Mouse (Mus musculus): ENCODE measurements around the gene Reep1. TPM values are rescaled to one million over a fixed set of nuclear protein-coding genes. Genes with fewer than 3 reads are reported as not detected.

Gene Reep1
- polyA plus RNA-seq, 1 experiment: 4.5 TPM

GRCm38 (mm10) chr6:71711201-71711600 is 3.8 kb downstream of the Reep1 start:
- TF ChIP-seq POLR2A (IDR thresholded peaks at IDR 0.05; ENCODE audit: low read depth, low read length) (no peak), CTCF (IDR thresholded peaks at IDR 0.05; ENCODE audit: borderline replicate concordance, insufficient read depth, low read length) (no peak)
- Histone ChIP-seq H3K4me1 (ENCODE audit: control insufficient read depth, insufficient read depth, low read length) (peaks cover 4% of the 10 kb centered on the region; the same call in 1 of the 2 replicates), H3K4me3 (ENCODE audit: insufficient read depth, low read length) (no peak overlapping the region), H3K27ac (ENCODE audit: insufficient read depth, low read length) (no peak overlapping the region)

- Histone ChIP-seq H3K27ac (ENCODE audit: insufficient read depth, low read length) (no peak overlapping the region), H3K4me1 (ENCODE audit: control insufficient read depth, insufficient read depth, low read length) (peaks cover under 1% of the 10 kb centered on the region), H3K4me3 (ENCODE audit: insufficient read depth, low read length) (no peak overlapping the region)
- no peak for TF ChIP-seq POLR2A (IDR thresholded peaks at IDR 0.05; ENCODE audit: low read depth, low read length)
- TF ChIP-seq CTCF (IDR thresholded peaks at IDR 0.05; ENCODE audit: borderline replicate concordance, insufficient read depth, low read length): no peak
These were observed 6.2 kb downstream of the Reep1 start for GRCm38 (mm10) chr6:71713532-71713931.

- Histone ChIP-seq H3K27ac (ENCODE audit: insufficient read depth, low read length) (no peak overlapping the region), H3K4me3 (ENCODE audit: insufficient read depth, low read length) (no peak overlapping the region), H3K4me1 (ENCODE audit: control insufficient read depth, insufficient read depth, low read length) (no peaks in the 10 kb centered on the region; the same call in 1 of the 2 replicates)
- TF ChIP-seq POLR2A (IDR thresholded peaks at IDR 0.05; ENCODE audit: low read depth, low read length) (no peak), CTCF (IDR thresholded peaks at IDR 0.05; ENCODE audit: borderline replicate concordance, insufficient read depth, low read length) (no peak)
These were observed 7.6 kb downstream of the Reep1 start for GRCm38 (mm10) chr6:71715006-71715405.

GRCm38 (mm10) chr6:71716434-71716833 is 9.1 kb downstream of the Reep1 start:
- no peak overlapping the region for H3K4me3 ChIP-seq (ENCODE audit: insufficient read depth, low read length)
- H3K4me1 ChIP-seq (ENCODE audit: control insufficient read depth, insufficient read depth, low read length): no peaks in the 10 kb centered on the region; the same call in 1 of the 2 replicates

GRCm38 (mm10) chr6:71718322-71718721 is 11.0 kb downstream of the Reep1 start:
- no peak for TF ChIP-seq CTCF (IDR thresholded peaks at IDR 0.05; ENCODE audit: borderline replicate concordance, insufficient read depth, low read length)
- no peak for TF ChIP-seq POLR2A (IDR thresholded peaks at IDR 0.05; ENCODE audit: low read depth, low read length)
- no peak overlapping the region for H3K4me3 ChIP-seq (ENCODE audit: insufficient read depth, low read length)
- H3K27ac ChIP-seq (ENCODE audit: insufficient read depth, low read length): no peak overlapping the region
- H3K4me1 ChIP-seq (ENCODE audit: control insufficient read depth, insufficient read depth, low read length): no peaks in the 10 kb centered on the region; the same call in 1 of the 2 replicates

More at GRCm38 (mm10) chr6:71716434-71716833, 9.1 kb downstream of the Reep1 start:
- no peak overlapping the region for H3K27ac ChIP-seq (ENCODE audit: insufficient read depth, low read length)
- TF ChIP-seq CTCF (IDR thresholded peaks at IDR 0.05; ENCODE audit: borderline replicate concordance, insufficient read depth, low read length): no peak
- TF ChIP-seq POLR2A (IDR thresholded peaks at IDR 0.05; ENCODE audit: low read depth, low read length): no peak

GRCm38 (mm10) chr6:71719302-71719701 is 11.9 kb downstream of the Reep1 start:
- Histone ChIP-seq H3K27ac (ENCODE audit: insufficient read depth, low read length) (no peak overlapping the region), H3K4me1 (ENCODE audit: control insufficient read depth, insufficient read depth, low read length) (peaks cover 3% of the 10 kb centered on the region; the same call in 1 of the 2 replicates), H3K4me3 (ENCODE audit: insufficient read depth, low read length) (no peak overlapping the region)
- TF ChIP-seq CTCF (IDR thresholded peaks at IDR 0.05; ENCODE audit: borderline replicate concordance, insufficient read depth, low read length) (no peak), POLR2A (IDR thresholded peaks at IDR 0.05; ENCODE audit: low read depth, low read length) (no peak)

- H3K4me3 ChIP-seq (ENCODE audit: insufficient read depth, low read length): no peak overlapping the region
- no peak overlapping the region for H3K27ac ChIP-seq (ENCODE audit: insufficient read depth, low read length)
- TF ChIP-seq POLR2A (IDR thresholded peaks at IDR 0.05; ENCODE audit: low read depth, low read length): no peak
- TF ChIP-seq CTCF (IDR thresholded peaks at IDR 0.05; ENCODE audit: borderline replicate concordance, insufficient read depth, low read length): no peak
- peaks cover 3% of the 10 kb centered on the region; the same call in 1 of the 2 replicates for H3K4me1 ChIP-seq (ENCODE audit: control insufficient read depth, insufficient read depth, low read length)
These were observed 15.6 kb downstream of the Reep1 start for GRCm38 (mm10) chr6:71722988-71723387.

GRCm38 (mm10) chr6:71723555-71723954 is 16.2 kb downstream of the Reep1 start:
- no peak for TF ChIP-seq POLR2A (IDR thresholded peaks at IDR 0.05; ENCODE audit: low read depth, low read length)
- no peak for TF ChIP-seq CTCF (IDR thresholded peaks at IDR 0.05; ENCODE audit: borderline replicate concordance, insufficient read depth, low read length)
- no peak overlapping the region for H3K4me3 ChIP-seq (ENCODE audit: insufficient read depth, low read length)

GRCm38 (mm10) chr6:71726710-71727109 is 19.3 kb downstream of the Reep1 start:
- no peak overlapping the region for H3K27ac ChIP-seq (ENCODE audit: insufficient read depth, low read length)
- TF ChIP-seq CTCF (IDR thresholded peaks at IDR 0.05; ENCODE audit: borderline replicate concordance, insufficient read depth, low read length) (no peak), POLR2A (IDR thresholded peaks at IDR 0.05; ENCODE audit: low read depth, low read length) (no peak)
- peaks cover 3% of the 10 kb centered on the region; the same call in 1 of the 2 replicates for H3K4me1 ChIP-seq (ENCODE audit: control insufficient read depth, insufficient read depth, low read length)
- H3K4me3 ChIP-seq (ENCODE audit: insufficient read depth, low read length): no peak overlapping the region

More at GRCm38 (mm10) chr6:71723555-71723954, 16.2 kb downstream of the Reep1 start:
- Histone ChIP-seq H3K4me1 (ENCODE audit: control insufficient read depth, insufficient read depth, low read length) (peaks cover 3% of the 10 kb centered on the region; the same call in 1 of the 2 replicates), H3K27ac (ENCODE audit: insufficient read depth, low read length) (no peak overlapping the region)

- no peak for TF ChIP-seq POLR2A (IDR thresholded peaks at IDR 0.05; ENCODE audit: low read depth, low read length)
These were observed 20.9 kb downstream of the Reep1 start for GRCm38 (mm10) chr6:71728306-71728705.

More at GRCm38 (mm10) chr6:71728306-71728705, 20.9 kb downstream of the Reep1 start:
- no peak overlapping the region for H3K27ac ChIP-seq (ENCODE audit: insufficient read depth, low read length)
- H3K4me3 ChIP-seq (ENCODE audit: insufficient read depth, low read length): no peak overlapping the region
- H3K4me1 ChIP-seq (ENCODE audit: control insufficient read depth, insufficient read depth, low read length): peaks cover 3% of the 10 kb centered on the region; the same call in 1 of the 2 replicates

Measured in embryonic fibroblast, embryonic 13.5 days (primary cell).